Mouse (Mus musculus): Measurements from ENCODE around the gene Lrrc51. TPM values are rescaled to one million over a fixed set of nuclear protein-coding genes. Genes with fewer than 3 reads are reported as not detected.

Lrrc51 gene
- polyA plus RNA-seq, 1 experiment from 2014 or later = 5.3 TPM

DNA sequence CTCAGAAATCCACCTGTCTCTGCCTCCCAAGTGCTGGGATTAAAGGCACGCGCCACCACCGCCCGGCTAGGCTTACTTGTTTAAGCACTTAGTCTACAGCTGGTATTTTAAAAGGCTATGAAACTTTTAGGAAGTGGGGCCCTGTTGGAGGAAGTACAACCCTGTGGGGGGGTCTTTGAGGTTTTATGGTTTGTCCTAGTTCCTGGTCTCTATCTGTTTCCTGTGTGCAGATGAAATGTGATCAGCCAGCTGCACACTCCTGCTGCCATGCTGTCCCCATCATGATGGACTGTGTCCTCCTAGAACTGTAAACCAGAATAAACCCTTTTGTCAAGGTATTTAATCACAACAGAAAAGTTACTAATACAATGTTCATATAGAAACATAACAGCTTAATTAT lies 49.5 kb downstream of the Lrrc51 start:
- no peak for DNase-seq (ENCODE audit: low spot score)

DNA sequence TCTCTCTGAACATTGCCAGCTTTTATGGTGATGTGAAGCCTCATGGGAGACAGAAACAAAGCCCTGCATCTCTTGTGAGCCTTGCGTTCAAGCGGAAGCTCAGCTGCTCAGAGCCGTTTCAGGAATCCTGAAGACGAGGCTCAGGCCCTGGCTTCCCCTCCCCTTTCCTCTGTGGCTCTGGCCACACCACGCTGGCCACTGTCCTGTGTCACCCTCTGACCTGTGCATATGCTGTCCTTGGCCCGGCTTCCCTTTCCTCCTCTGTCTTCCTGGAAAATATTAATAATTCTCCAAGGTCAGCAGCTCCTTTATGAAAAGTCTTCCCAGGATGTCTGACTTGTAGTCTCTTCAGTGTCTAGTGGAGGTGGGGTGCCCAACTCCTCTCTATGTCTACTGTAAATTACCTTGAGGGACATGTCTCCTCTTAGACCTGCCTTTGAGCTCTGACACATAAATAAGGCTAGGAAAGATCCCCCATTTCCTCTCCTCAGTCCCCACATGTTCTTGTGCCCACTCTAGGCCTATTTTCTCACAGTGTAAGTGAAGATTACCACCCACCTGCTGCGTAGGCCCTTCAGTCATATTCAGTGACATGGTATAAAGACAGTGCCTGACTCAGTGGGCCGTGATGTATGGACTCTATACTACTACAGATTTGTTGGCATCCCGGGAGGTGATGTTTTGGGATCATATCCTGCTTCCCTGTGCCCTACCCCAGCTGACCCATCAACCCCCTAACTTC lies 51.1 kb downstream of the Lrrc51 start:
- no peak for DNase-seq (ENCODE audit: low spot score)

DNA sequence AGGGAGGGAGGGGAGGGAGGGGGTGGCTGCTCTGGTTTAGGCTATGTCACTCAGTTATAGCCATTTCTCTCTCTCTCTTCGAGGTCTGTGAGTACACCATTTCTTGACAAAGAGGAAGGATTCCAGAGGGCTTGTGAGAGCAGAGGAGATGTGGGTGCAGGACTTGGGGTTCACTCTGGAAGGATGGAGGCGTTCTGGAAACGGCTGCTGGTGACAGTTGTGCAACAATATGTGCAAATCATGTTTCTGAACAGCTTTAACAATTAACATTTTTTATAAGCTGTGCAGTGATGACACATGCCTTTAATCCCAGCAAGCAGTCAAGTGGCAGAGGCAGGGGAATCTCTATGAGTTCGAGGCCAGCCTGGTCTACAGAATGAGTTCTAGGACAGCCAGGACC lies 52.8 kb downstream of the Lrrc51 start:
- no peak for DNase-seq (ENCODE audit: low spot score)

DNA sequence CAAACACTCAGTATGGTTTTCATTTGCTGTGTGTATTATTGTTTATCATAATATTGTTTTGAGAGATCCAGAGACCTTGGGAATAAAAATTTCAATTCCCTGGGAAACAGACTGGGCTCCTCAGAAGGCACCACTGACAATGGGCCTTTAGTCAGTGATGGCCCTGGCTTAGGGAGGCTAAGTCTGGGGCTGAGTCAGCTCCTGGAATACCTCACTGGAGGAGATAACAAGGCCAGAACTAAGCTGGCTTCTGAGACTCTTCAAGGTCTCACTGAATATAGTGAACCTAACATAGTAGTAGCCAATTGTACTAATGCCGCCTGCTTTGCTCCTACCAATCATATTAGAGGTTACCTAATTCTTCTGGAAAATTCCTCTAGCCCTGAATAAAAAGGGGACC lies 57.7 kb downstream of the Lrrc51 start:
- DNase-seq (ENCODE audit: low spot score) = no peak

DNA sequence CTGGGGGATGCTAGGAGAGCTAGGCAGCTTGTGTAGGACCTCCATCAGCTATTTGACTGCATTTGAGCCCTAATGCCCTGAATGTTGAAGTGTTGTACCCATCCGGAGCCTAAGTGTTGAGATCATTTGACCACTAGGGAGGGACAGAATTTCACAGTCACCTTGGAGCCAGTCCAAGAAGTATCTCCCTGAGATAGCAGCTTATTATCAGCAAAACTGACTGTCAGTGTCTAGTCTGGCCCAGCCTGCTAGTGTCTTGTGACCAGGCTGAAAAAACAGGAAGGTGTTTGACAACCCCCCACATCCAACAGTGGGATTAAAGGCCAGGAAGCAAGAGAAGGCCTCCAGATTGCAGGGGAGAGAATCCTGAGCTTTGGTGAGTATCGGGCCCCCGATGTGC lies 62.4 kb downstream of the Lrrc51 start:
- DNase-seq (ENCODE audit: low spot score) = no peak

DNA sequence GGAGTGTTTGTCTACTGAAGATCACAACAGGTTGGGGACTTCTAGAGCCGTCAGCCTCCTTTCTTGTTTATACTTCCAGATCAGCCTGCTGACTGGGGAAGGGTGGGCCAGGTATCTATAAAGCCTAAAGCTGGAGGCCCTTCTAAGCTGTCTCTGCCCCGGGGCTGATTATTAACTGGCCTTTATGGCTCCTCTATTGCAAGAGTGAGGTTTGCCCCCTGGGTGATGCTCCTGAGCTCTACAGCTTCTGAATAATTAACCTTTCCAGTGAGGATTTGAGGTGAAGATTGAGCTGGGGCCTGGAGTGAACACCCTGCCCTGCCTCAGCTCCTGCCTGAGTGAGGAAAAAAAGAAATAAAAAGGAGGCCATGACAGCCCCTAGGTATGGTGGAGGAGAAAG lies 63.1 kb downstream of the Lrrc51 start, which contains the start of gene Folr1:
Gene Folr1, minus strand, starts transcription at position 160 of the 400 bp plus-strand sequence.
- DNase-seq (ENCODE audit: low spot score) = no peak

DNA sequence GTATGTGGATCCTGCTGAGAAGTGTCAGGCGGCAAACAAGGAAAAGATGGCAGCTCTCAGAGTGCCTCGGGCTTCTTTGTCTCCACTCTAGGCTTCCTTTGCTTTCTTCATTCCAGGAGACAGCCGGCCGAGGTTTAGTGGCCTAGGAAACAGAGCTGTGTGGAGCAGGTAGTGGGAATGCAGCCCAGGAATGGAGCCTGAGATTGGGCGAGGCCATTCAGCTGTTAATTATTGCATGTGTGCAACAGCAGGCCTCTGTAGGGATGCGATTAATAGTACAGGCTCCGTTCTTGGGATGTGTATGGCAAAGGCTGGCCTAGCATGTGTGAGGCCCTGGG lies 64.6 kb downstream of the Lrrc51 start:
- DNase-seq (ENCODE audit: low spot score) = no peak

DNA sequence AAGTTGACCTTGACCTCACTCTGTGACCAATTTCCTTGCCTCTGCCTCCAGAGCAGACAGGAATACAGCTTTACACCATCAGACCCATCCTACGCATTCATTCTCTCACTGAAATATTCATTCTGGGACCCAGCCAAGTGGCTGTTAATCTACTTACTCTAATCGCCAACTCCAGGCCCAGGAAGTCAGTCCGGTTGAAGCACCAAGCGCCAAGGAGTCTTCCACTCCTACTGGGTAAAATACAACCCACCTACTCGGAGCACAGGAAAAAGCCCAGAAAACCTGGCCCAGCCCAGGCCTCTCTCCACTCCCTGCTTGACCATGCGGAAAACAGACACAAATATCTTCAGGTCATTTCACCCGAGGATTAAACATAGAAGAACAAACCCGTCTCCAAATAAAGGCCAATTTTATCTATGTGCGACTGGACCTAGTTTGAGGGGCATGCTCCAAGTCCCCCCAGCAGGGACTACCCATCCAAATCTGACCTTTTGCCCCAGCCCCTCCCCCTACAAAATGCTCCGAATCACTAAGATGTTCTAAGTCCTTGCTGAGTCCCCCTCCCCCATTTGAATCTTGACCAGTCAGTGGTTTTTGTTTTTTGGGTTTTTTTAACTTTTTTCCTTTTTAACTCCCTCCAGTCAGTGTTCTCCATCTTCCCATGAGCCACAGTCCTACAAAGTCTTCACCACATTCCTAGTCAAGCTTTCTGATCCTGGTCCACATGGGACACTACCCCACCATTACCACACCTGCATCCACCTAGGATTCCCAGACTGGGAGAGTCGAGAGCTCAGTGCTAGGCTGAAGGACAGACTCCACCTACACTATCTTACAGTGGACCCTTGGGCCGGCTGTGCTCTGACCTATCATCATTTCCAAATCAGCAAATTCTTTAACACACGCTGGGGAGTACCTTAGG lies 65.2 kb downstream of the Lrrc51 start:
- DNase-seq (ENCODE audit: low spot score) = no peak

DNA sequence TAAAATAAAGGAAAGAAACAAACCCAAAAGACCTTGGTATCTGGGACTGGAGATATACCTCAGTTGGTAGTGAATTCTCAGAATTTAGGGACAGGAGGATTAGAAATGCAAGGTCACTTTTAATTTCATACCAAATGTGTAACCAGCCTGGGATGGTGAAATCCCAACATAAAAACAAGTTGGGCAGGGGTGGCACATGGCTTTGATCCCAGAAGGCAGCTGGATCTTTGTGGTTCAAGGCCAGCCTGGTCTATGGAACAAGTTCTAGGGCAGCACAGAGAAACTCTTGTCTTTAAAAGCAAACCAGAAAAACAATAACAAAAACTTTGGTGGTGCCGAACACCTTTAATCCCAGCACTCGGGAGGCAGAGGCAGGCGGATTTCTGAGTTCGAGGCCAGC lies 66.2 kb downstream of the Lrrc51 start:
- no peak for DNase-seq (ENCODE audit: low spot score)

DNA sequence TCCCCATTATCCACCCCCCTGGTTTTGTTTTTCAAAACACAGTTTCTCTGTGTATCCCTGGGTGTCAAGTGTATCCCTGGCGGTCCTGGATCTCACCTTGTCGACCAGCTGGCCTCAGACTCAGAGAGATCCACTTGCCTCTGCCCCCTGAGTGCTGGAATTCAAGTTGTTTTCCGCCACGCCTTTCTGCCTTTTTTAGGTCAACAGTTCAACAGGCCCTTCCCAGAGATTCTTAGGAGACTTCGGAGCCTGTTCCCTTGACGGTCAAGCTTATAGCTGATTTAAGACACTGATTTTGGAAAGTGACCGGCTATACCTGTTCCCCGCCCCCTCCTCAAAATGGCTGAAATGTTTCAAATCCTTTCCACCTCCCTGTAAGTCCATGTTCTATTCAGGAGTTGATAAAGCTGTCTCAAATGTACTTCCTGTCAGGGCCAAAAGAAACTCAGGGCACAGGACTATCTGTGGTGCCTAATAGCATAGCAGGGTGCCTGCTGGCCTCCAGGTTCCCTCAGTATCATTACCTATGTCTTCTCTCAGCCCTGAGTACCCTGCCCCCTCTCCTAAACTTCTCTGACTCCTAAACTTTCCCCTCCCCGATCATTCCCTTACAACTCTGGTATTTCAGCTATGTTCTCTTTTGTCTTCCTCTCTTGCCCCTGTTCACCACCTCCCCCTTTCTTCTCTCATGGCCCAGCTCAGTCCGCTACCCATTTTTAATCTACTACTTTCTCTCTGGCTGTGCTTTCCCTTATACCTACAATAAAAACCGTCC lies 67.0 kb downstream of the Lrrc51 start:
- no peak for DNase-seq (ENCODE audit: low spot score)

DNA sequence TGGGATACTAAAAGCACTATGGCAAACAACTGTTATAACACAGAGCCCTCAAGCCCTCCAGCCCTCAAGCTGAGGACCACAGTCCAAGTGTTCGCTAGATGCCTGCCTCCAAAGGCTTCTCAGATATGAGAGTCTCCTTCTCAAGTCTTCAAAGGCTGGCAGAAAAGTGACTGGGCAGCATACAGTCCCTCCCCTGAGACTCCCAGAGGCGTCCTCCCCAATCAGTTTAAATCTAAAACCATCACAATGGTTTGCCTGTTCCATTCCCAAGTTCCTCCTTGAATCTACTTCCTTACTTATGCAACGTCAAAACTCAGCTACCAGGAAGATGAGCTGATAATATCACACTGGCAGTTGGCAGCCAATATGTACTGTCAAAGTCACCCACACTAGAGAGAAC lies 70.3 kb downstream of the Lrrc51 start, which contains the start of gene Anapc15:
Gene Anapc15, plus strand, starts transcription at position 301 of the 400 bp plus-strand sequence.
- DNase-seq (ENCODE audit: low spot score) = no peak

Small RNA genes within 50 kb of the gene (microRNA-seq; reads per million reads assigned to microRNA genes)
- gene Gm22655 (ENCODE audit: borderline number of aligned reads) = not detected

Other genes with a start within 250 kb of the Lrrc51 start
- gene Phox2a, start 115.6 kb downstream of the Lrrc51 start, polyA plus RNA-seq (2015; fragmentation: Nextera tagmentation; extraction: Ambion mirVana) = not detected in 2 replicates
- gene Inppl1, start 95.7 kb downstream of the Lrrc51 start, polyA plus RNA-seq (2015; fragmentation: Nextera tagmentation; extraction: Ambion mirVana) = 2.1 and 5.6 TPM in 2 replicates
- 3.6 and 3.8 TPM in 2 replicates for gene Folr2, start 76.7 kb downstream of the Lrrc51 start, polyA plus RNA-seq (2015; fragmentation: Nextera tagmentation; extraction: Ambion mirVana)
- gene Anapc15, start 70.2 kb downstream of the Lrrc51 start, polyA plus RNA-seq (2015; fragmentation: Nextera tagmentation; extraction: Ambion mirVana) = 100 and 102 TPM in 2 replicates
- gene Folr1, start 63.1 kb downstream of the Lrrc51 start, polyA plus RNA-seq (2015; fragmentation: Nextera tagmentation; extraction: Ambion mirVana) = 0.18 and 0.54 TPM in 2 replicates
- gene Lamtor1, start 28.0 kb downstream of the Lrrc51 start, polyA plus RNA-seq (2015; fragmentation: Nextera tagmentation; extraction: Ambion mirVana) = 147 and 148 TPM in 2 replicates
- gene Tomt, start 27.5 kb downstream of the Lrrc51 start, polyA plus RNA-seq (2015; fragmentation: Nextera tagmentation; extraction: Ambion mirVana) = 0.43 and 0.44 TPM in 2 replicates
- 44.3 and 49.3 TPM in 2 replicates for gene Numa1, start 216 bp upstream of the Lrrc51 start, polyA plus RNA-seq (2015; fragmentation: Nextera tagmentation; extraction: Ambion mirVana)
- gene Il18bp, start 84.8 kb upstream of the Lrrc51 start, polyA plus RNA-seq (2015; fragmentation: Nextera tagmentation; extraction: Ambion mirVana) = 19.2 and 20.2 TPM in 2 replicates
- 18.6 and 19.2 TPM in 2 replicates for gene Rnf121, start 131.6 kb upstream of the Lrrc51 start, polyA plus RNA-seq (2015; fragmentation: Nextera tagmentation; extraction: Ambion mirVana)
- 21.1 and 25.4 TPM in 2 replicates for gene Xndc1, start 131.6 kb upstream of the Lrrc51 start, polyA plus RNA-seq (2015; fragmentation: Nextera tagmentation; extraction: Ambion mirVana)
- gene Xntrpc, start 131.8 kb upstream of the Lrrc51 start, polyA plus RNA-seq (2015; fragmentation: Nextera tagmentation; extraction: Ambion mirVana) = 0.74 and 0.96 TPM in 2 replicates
- gene Trpc2, start 149.2 kb upstream of the Lrrc51 start, polyA plus RNA-seq (2015; fragmentation: Nextera tagmentation; extraction: Ambion mirVana) = not detected in 2 replicates
- 23.4 and 24.1 TPM in 2 replicates for gene Art1, start 167.8 kb upstream of the Lrrc51 start, polyA plus RNA-seq (2015; fragmentation: Nextera tagmentation; extraction: Ambion mirVana)
- gene Art5, start 175.6 kb upstream of the Lrrc51 start, polyA plus RNA-seq (2015; fragmentation: Nextera tagmentation; extraction: Ambion mirVana) = 15.8 and 24.3 TPM in 2 replicates
- 0.13 and 0.23 TPM in 2 replicates for gene Chrna10, start 182.9 kb upstream of the Lrrc51 start, polyA plus RNA-seq (2015; fragmentation: Nextera tagmentation; extraction: Ambion mirVana)